Mouse (Mus musculus): ENCODE data around the gene Taf11.

- TF ChIP-seq POLR2A (IDR thresholded peaks at IDR 0.05; ENCODE audit: borderline replicate concordance, extremely low read depth, low read depth, low read length) (no peak), CTCF (IDR thresholded peaks at IDR 0.05; ENCODE audit: insufficient read depth, low read length) (no peak)
Measured at GRCm38 (mm10) chr17:27856798-27857648, 52.6 kb downstream of the Taf11 start.

Measured in lung, adult 2 months (tissue).